Mouse (Mus musculus): Measurements from ENCODE around the gene Ctnna3. TPM values are rescaled to one million over a fixed set of nuclear protein-coding genes. Genes with fewer than 3 reads are reported as not detected.

The Ctnna3 gene
- total RNA-seq, 2 experiments from 2014 or later, result 52.9 to 58.5 TPM

DNA sequence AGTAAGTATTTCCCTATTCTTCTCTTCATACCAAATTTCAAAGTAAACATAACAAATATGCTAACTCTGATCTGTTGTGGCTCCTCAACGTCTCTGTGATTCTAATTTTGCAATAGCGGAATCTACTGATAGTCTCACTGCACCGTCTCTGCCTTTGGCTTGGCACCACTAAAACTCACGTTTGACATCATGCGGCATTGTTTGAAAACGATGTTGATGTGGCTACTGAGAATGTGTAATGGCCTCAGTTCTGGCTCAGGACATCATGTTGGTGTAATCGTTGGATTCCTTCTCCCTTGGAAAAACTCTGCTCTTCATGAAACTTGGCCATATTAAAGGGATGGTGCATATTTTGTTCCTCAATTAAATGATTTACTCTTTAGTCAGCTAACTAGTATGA, 439.2 kb downstream of the Ctnna3 start:
- DNase-seq, result peak in 1 of 2 experiments; percentile 11
- intact Hi-C loops (cut with DNase I), result no loop called here

DNA sequence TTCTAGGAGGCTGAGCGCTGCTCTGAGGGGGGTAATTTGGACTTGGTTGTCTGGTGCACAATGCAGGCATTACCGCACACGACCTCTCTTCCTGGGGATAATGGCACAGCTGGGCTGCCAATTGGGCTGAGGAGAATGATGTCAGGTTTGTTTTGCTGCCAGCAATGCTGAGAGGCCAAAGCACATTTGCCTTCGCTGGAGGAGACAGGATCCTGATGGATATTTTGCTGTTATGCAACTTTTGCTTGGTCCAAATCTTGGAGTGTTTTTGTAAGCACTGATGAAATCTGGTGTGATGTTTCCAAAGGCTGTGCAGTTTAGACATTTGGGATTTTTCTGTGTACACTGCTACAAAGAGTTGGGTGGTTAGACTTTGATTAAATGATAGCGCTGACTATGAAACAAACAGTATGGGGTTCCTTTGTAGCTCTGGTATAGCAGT, 450.6 kb downstream of the Ctnna3 start:
- intact Hi-C loops (cut with DNase I), result loop anchor here (10.0 kb wide), 1 partner anchor 296 kb away; no protein-coding TSS in a partner anchor

DNA sequence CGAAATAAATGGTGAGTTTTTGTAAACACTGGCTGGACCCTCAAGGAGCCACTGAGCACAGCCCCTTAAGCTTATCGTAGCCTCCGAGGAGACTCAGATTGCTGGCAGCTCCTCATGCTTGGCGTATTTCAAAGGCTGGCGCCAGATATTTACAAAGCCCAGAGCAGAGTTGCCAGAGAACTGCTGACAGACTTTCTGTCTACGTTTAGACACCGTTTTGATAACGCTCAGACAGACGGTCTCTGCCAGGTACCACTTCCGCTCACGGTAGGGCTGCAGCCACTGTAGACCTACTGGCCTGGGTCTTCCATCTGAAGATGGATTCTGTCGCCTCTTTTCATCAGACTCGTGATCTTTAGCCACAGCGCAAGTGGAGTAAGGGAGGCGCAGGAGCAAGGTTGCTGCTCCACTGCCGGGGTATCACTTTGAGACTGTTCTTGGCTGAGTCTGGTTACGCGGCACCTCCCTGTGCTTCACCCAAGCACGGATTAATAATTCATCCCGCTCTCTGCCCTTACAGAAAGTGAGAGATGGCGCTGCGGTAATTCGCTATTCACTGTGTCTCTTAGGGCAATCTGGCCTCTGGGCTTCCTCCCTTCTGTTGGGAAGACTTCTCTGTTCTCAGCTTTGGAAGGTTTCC, 456.7 kb downstream of the Ctnna3 start:
- intact Hi-C loops (cut with DNase I), result loop anchor here (10.0 kb wide), 1 partner anchor 302 kb away; no protein-coding TSS in a partner anchor
- DNase-seq, result peak; percentile 24 to 36

More for the DNA sequence above, 450.6 kb downstream of the Ctnna3 start:
- DNase-seq, result peak; percentile 67 to 76

DNA sequence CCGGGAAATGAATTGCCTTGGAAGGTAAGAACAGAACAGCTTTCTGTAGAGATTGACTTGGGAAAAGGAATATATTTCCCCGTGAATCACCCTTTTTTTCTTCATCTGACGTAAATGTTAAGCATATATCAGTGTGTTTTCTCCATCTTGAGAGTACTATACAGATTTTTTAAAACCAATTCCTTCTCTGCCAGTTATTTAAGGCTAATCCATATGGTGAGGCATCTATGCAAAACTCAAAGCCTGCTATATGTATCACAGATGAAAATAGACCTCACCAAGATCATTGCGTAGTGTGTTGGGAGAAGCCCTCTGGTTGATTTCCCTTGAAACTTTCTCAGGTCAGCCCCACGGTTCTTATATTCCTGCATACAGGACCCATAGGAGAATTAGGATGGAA, 464.7 kb downstream of the Ctnna3 start:
- no peak for DNase-seq
- intact Hi-C loops (cut with DNase I), result no loop called here

DNA sequence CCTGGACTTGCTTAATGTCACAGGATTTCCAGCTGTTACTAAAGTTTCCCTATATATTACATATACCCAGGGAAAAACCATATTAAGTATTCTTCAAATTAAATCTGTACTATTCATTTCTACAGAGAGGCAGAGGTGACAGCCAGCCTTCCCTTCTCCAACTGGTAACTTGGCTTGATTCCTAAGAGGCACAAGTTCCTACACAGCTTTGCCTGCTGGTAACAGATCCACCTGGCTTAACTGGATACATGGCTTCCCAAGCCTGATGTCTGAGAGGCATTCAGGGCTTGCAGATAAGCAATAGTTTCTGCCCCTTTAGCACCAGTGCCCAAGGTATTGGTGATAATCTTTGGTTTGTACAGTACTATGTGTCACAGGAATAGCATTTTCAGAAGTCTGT, 470.0 kb downstream of the Ctnna3 start:
- DNase-seq, result no peak
- intact Hi-C loops (cut with DNase I), result no loop called here

DNA sequence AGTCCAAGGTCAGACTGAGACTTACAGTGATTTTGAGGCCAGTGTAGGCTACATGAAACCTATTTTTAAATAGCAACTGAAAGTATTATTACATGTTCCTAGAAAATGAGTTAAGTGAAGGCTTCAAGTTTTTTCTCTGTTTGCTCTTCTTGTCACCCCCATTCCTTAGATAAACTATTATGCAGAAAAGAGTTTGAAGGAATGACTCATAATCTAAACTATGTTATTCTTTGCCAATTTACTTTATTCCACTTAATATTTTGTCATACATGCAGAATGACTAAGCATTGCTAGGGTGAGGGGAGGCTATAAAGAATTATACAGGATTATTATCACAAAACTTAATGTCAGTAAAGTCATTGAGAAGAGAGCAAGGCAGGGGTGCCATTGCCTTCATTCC, 479.0 kb downstream of the Ctnna3 start:
- DNase-seq, result no peak

DNA sequence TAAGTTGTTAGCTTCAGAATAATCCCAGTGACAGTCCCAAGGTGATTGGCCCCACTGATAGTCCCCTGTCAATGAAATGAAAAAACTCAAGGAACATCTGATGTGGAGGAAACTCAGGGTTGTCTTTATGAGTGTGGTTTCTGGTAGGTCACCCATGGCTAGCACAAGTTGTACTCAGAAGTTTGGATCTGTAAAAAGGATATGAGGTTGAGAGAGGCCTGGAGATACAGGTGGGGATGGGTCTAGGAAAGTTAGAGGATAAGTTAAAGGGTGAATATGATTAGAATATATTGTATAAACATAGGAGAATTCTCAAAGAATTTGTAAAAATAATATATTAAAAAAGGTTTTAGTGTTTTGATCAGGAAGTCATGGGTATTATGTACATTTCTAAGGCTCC, 497.4 kb downstream of the Ctnna3 start, which contains the start of gene Gm10118:
TSS of gene Gm10118 (minus strand) at position 101 of the 400 bp plus-strand sequence.
- intact Hi-C loops (cut with DNase I), result no loop called here
- DNase-seq, result no peak

More for the DNA sequence above, 479.0 kb downstream of the Ctnna3 start:
- intact Hi-C loops (cut with DNase I), result no loop called here

DNA sequence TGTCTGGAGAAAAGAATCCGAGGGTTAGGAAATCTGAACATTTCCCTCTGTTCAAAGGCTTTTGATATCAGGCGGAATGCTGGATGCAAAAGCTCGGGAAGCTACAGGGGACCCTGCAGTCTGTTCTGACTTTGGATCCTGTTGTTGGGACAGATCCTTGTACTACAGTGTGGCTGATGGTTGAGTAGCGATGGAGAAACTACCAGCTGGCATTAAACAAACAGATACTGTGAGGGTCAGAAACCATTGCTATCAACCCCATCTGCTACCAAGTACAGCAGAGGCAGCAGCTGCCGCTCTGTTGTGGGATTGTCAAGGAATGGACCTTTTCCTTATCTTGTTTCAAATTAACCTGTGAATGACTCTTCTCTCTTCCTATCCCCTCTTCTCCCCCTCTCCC, 504.0 kb downstream of the Ctnna3 start:
- DNase-seq, result no peak
- intact Hi-C loops (cut with DNase I), result no loop called here

DNA sequence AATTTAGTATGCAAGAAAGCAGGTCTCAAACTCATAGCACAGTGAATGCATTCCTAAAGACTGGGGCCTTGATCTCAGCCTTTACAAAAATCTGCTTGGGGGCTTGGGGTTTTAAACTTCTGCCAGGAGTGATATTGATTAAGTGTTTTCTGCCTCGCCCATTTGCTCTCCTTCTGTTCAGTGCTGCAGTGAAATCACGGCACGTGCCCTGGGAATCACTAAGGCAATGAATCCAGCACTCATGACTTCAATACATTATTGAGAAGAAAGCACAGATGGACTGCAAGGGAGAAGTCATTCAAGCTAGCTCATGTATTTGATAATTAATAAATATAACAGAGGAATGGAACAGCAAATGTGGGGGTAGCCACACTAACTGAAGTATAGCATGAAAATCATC, 515.6 kb downstream of the Ctnna3 start:
- intact Hi-C loops (cut with DNase I), result no loop called here
- DNase-seq, result no peak

DNA sequence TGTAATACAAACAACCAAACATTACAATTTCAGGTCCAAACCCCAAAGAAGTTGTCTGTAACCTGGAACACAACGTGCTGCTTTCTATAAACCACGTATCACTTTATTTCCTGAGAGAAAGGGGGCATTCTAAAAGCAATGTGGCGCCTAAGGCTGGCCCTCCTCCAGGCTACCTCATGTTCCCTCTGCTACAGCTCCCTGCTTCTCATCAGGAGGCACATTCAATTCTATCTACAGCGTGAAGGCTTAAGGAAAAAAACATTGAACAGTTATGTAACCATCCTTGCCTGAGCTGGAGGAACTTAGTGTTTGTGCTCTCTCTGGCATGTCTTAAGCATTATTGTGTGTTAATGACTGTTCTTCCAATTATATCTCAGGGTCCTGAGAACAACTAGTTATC, 517.4 kb downstream of the Ctnna3 start:
- intact Hi-C loops (cut with DNase I), result no loop called here

DNA sequence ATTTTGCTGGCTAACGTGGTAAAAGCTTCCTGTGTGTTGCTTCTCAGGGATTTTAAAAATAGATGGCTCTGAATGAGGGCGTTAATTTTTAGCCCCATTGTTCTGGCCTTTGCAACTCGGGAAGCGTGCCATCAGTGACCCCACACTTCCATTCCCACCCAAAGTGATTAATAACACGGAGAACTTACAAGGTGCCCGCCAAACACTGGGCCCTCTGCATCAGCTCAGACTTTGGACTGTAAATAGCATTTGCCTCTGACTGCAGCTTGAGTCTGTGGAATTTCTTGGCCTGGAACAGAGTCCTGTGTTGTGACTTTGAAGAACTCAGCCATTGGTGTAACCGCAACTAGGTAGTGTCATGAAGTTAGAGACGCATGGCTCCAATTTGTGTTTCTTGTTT, 521.0 kb downstream of the Ctnna3 start:
- intact Hi-C loops (cut with DNase I), result loop anchor here (5.0 kb wide), 1 partner anchor 74 kb away; no protein-coding TSS in a partner anchor
- peak; percentile 24 to 27 for DNase-seq

More for the DNA sequence above, 517.4 kb downstream of the Ctnna3 start:
- DNase-seq, result no peak

DNA sequence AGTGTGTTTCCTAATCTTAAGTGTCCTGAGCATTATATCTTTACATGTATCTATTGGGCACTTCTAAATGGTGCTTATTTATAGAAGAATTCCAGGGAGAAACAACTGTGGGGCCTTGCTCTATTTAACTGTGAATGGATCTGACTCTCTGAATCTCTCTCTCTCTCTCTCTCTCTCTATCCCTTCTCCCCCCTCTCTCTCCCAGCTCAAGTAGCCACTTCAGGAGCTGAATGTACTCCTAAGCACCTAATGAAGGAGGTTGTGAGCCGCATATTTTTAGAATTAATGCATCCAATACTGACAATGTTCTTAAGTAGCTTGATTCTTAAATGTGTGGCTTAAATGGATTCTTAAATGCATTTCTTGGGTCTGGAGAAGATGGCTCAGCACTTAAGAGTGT, 521.6 kb downstream of the Ctnna3 start:
- intact Hi-C loops (cut with DNase I), result loop anchor here (5.0 kb wide), 1 partner anchor 74 kb away; no protein-coding TSS in a partner anchor
- DNase-seq, result no peak

DNA sequence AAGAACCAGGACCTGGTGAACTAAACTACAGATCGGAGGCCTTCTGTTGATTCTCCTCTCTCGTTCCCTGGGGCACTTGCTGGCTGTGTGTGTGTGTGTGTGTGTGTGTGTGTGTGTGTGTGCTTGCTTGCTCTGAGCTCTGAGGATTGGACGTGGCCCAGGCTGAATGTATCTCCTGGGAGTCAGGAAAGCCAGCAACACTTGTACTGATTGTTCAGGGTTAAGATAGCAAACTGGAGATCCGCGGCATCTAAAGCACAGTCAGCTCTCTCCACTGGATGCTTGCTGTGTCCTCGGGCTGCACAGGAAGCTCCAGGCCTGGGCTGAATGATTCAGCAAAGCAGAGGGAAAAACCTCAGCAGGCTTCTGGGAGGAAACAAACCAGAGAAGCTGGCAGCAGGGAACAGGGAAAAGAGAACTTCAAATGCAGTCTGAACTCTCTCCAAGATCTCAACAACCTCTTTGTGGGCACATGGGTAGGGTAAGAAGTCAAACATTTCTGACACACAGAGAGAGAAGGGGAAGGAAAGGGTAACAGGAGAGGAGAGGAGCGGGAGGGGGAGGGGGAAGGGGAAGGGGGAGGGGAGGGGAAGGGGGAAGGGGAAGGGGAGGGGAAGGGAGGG, 524.5 kb downstream of the Ctnna3 start:
- peak; percentile 52 to 62 for DNase-seq
- intact Hi-C loops (cut with DNase I), result loop anchor here (5.0 kb wide), 1 partner anchor 77 kb away; no protein-coding TSS in a partner anchor

DNA sequence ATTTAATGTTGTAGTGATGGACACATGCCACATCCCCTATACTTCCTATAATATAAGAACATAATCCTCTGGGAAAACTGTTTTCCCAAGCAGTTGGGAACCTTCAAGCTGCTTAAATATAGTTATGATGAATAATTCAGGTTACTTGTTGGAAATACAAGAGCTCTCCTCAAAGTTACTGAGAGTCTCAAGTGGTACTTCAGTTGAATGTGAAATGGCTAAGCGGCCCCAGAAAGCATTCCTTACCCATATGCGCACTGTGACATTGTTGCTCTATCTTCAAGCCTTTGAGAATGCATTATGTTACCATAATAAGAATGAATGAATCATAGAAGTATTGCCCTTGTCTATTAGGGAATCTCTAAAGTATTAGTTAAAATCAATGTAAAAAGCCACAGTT, 542.4 kb downstream of the Ctnna3 start:
- no peak for DNase-seq

DNA sequence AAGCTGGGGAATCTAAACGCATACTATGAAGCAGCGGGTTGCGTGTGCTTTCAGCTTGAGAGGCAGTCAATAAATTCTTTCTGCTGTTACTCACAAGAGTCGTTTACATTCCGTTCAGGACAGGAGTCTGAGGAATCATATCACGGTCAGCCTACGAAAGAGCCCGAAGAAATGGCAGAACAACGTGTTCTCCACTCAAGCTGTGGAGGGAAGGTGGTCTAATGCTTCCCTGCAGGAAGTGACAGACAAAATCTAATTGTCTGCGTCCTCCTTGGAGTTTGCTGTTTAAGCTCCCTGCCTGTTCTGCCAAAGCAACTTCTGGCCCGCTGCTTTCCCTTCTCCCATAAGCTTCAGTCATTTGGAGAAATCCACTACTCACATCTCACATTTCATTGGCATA, 548.2 kb downstream of the Ctnna3 start:
- intact Hi-C loops (cut with DNase I), result no loop called here
- DNase-seq, result no peak

More for the DNA sequence above, 542.4 kb downstream of the Ctnna3 start:
- intact Hi-C loops (cut with DNase I), result no loop called here

DNA sequence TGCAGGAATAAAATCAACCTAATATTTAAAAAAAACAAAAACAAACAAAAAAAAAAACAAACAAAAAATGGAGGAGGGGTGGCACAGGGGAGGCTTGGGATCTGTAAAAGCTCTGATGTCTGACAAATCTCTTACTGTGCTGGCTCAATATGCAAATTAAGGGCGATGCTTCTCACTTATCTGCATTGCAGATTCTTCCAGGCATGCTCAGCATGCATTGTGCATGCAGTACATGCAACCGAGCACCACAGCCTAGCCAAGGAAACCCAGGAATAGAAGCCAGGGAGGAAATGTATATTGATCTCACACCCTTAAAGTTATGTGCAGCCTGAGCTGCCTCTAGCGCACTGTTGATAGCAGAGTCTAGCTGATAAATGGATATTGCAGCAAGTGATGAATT, 548.6 kb downstream of the Ctnna3 start:
- no peak for DNase-seq
- intact Hi-C loops (cut with DNase I), result no loop called here

DNA sequence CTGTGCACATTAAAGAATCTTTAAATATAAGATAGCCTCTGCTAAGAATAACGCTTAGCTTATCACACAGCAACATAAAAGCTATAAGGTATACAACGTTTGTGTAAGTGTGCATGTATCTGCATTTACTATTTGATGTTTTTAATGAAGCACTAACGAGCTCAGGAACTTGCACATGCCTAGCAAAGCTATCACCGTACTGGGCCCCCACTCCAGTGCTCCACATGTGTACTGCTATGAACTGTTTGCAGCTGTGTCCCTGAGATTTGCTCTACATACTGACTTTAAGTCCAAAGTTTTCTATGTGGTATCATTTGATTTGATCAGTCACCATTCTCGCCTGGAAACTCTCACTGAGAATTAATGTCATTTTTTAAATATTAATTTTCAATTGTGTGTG, 549.1 kb downstream of the Ctnna3 start:
- no peak for DNase-seq
- intact Hi-C loops (cut with DNase I), result no loop called here

DNA sequence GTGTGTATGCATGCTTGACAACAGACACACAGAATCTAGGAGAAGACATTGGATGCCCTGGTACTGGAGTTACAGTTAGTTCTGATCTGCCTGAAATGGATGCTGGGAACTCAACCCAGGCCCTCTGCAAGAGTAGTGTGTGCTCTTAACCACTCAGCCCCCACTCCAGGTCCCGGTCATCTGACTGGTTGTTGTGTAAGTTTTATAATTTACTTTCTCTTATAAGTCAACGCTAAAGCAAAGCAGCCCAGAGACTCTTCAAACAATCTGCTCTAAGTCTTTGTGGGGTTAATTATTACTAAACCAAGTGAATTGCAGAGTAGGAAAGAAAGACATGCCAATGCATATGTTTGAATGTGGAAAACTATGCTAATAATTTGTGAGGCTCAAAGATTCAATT, 549.5 kb downstream of the Ctnna3 start:
- no peak for DNase-seq
- intact Hi-C loops (cut with DNase I), result no loop called here

DNA sequence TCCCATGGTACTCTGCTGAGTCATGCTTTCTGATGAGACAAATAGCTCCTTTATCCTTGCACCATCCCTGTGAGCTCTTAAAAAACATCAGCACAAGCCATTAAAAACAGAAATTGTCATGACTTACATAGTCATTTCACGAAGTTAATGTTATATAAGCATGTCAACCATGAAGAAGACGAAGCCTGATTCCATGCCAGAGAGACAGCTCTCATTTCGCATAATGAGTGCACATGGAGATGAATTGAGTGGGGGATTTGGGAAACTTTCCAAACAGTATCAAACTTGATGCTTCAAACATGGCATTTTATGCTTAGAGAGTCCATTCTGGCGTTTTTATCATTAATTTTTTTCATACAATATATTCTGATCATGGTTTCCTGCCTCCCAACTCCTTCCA, 555.7 kb downstream of the Ctnna3 start:
- intact Hi-C loops (cut with DNase I), result no loop called here
- no peak for DNase-seq

DNA sequence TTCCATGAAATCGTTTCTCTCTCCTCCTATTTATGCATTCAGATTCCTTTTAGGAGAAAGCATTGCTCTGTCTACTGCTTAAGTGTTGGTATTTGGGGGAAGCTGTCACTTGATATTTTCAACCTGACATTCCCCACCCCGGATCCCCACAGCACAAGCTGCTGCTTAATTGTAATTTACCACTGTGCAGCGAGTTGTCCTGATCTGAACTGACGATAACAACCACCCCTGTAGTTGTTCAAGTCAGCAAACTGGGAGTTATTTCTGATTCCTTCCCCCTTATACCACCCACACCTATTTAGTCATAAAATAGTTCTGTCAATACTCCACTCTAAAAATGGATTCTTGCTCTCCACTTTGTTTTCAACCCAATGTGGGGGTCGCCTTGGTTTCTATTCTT, 564.4 kb downstream of the Ctnna3 start:
- intact Hi-C loops (cut with DNase I), result no loop called here
- DNase-seq, result no peak

DNA sequence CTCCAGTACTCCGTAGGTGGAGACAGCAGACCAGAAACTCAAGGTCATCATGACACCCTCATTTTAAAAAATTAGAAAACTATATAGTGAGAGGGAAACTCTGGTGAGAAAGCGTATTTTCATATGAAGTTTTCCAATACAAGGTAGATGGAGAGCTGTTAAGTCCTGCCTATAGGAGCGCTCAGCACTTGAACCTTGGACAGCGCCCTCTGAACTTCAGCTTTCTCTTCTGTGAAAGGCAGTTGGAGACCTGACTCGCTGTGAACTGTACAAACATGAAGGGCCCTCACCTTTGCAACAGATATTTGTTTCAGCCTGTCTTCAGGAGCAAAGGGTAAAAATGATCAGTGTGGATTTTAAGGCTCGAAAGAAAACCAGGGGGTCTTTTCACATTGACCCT, 571.6 kb downstream of the Ctnna3 start:
- intact Hi-C loops (cut with DNase I), result no loop called here
- no peak for DNase-seq

DNA sequence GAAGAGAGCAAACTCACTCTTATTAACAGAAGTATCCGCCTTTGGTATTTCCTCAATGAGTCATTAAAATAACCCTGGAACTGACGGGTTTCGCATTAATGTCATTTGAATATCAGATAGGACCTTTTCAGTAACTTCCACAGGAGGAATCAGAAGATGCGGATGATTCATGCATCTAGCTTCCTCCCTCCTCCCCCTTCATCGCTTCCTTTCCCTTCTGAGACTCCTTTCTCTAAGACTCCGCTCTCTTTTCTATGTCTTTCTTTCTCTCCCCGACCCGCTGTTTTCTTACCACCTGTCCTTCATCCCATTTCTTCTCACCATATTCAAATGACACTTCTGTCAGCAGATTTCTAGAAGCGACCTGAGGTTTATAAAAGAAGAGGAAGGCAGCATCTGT, 572.1 kb downstream of the Ctnna3 start:
- intact Hi-C loops (cut with DNase I), result no loop called here
- DNase-seq, result no peak

Data from heart, postnatal 36 days (tissue).